ENCODE assay signal across 8 mouse cellular contexts in the genomic region with DNA sequence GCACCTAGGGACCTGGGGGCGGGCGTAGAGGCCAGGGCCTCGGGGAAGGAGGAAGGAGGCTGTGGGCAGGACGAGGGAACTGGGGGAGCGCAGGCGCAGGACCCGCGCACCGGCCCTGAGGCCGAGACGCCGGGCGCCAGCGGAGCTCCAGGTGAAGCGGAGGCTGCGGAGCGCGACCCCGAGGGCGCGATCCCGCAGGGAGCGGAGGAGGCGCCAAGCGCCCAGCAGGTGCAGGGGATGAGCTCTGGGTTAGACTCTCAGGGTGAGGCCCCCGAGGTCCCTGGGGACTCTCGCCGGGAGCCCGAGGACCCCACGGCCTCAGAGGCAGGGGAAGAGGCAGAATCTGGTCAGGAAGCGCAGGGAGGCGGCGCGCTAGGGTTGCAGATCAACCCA. TPM values are rescaled to one million over a fixed set of nuclear protein-coding genes. Genes with fewer than 3 reads are reported as not detected.
DNase-seq lines count a peak whose midpoint lies in the region; ATAC-seq and TF ChIP-seq lines count a peak whose summit lies in the region.

No protein-coding gene starts in this region.

- WGBS in heart, embryonic 11.5 days (ENCODE audit: insufficient replicate concordance) = under 1% methylated on average over 33 of the region's 34 CpGs
- WGBS in intestine, embryonic 14.5 days = under 1% methylated on average over 34 of the region's 34 CpGs
- 2% methylated on average over 34 of the region's 34 CpGs for WGBS in midbrain, embryonic 11.5 days

- no peak for TF ChIP-seq POLR2A in cortical plate, adult 2 months (IDR thresholded peaks at IDR 0.05; ENCODE audit: extremely low read depth, insufficient read depth, low read length)

- H3K4me2 ChIP-seq in heart, embryonic 11.5 days = peak overlapping the region; percentile 99
- peak overlapping the region; percentile 87 for H3K4me2 ChIP-seq in intestine, embryonic 14.5 days (ENCODE audit: low read length)
- H3K4me2 ChIP-seq in midbrain, embryonic 11.5 days = peak overlapping the region; percentile 85

- H3K36me3 ChIP-seq in heart, embryonic 11.5 days (ENCODE audit: control insufficient read depth, insufficient read depth, low read length) = no peaks in the 10 kb centered on the region
- no peaks in the 10 kb centered on the region for H3K36me3 ChIP-seq in intestine, embryonic 14.5 days (ENCODE audit: control insufficient read depth, insufficient read depth, low read length)
- no peaks in the 10 kb centered on the region for H3K36me3 ChIP-seq in midbrain, embryonic 11.5 days (ENCODE audit: control insufficient read depth, insufficient read depth, low read length)

- no peaks in the 10 kb centered on the region for H3K9me3 ChIP-seq in heart, embryonic 11.5 days (replicated peaks; ENCODE audit: control insufficient read depth, low read length)
- no peaks in the 10 kb centered on the region for H3K9me3 ChIP-seq in intestine, embryonic 14.5 days (ENCODE audit: control insufficient read depth, low read length)
- H3K9me3 ChIP-seq in midbrain, embryonic 11.5 days (ENCODE audit: control insufficient read depth, low read length) = no peaks in the 10 kb centered on the region

- DNase-seq in heart, postnatal 4 days = no peak
- DNase-seq in intestine, embryonic 14.5 days (ENCODE audit: low spot score) = peak; percentile 76
- DNase-seq in midbrain, embryonic 11.5 days (ENCODE audit: low spot score, missing footprints) = peak; percentile 95
- DNase-seq in spleen, postnatal 4 days (ENCODE audit: low spot score in 2 of 2) = no peak
- DNase-seq in gastrocnemius, adult 18-20 months (ENCODE audit: low spot score) = no peak

- no peak overlapping the region for H3K27ac ChIP-seq in heart, embryonic 11.5 days (ENCODE audit: low read depth, low read length)
- H3K27ac ChIP-seq in cortical plate, adult 2 months (ENCODE audit: insufficient read depth, low read length) = no peak overlapping the region
- H3K27ac ChIP-seq in intestine, embryonic 14.5 days (ENCODE audit: low read depth) = peak overlapping the region; percentile 64
- no peak overlapping the region for H3K27ac ChIP-seq in midbrain, embryonic 11.5 days (ENCODE audit: low read depth, low read length)

- no peak for TF ChIP-seq CTCF in cortical plate, adult 2 months (IDR thresholded peaks at IDR 0.05; ENCODE audit: extremely low read depth, insufficient read depth, low read length)

- H3K4me3 ChIP-seq in heart, embryonic 11.5 days (ENCODE audit: low read depth, low read length) = peak overlapping the region; percentile 59
- peak overlapping the region; percentile 35 for H3K4me3 ChIP-seq in cortical plate, adult 2 months (ENCODE audit: insufficient read depth, low read length)
- H3K4me3 ChIP-seq in intestine, embryonic 14.5 days (ENCODE audit: low read depth, low read length) = peak overlapping the region; percentile 44
- H3K4me3 ChIP-seq in midbrain, embryonic 11.5 days (ENCODE audit: low read depth, low read length) = peak overlapping the region; percentile 53

- ATAC-seq in heart, embryonic 11.5 days (replicated peaks; ENCODE audit: insufficient number of reproducible peaks, low FRiP score, low TSS enrichment) = no peak
- peak; percentile 65 for ATAC-seq in intestine, embryonic 14.5 days (replicated peaks; ENCODE audit: low FRiP score, low TSS enrichment, low read depth)
- ATAC-seq in midbrain, embryonic 11.5 days (ENCODE audit: low FRiP score) = 0 out of 2 replicates have a peak, but pooled peaks have one; percentile 24
- no peak for ATAC-seq in megakaryocyte-erythroid progenitor cell, adult 5-6 weeks (replicated peaks; ENCODE audit: low FRiP score, low TSS enrichment, poor library complexity, severe bottlenecking)

- peak overlapping the region; percentile 31 for H3K9ac ChIP-seq in heart, embryonic 11.5 days (ENCODE audit: low read depth, low read length)
- H3K9ac ChIP-seq in intestine, embryonic 14.5 days (ENCODE audit: low read length) = peak overlapping the region; percentile 50
- peak overlapping the region; percentile 54 for H3K9ac ChIP-seq in midbrain, embryonic 11.5 days (ENCODE audit: low read length)

- H3K4me1 ChIP-seq in heart, embryonic 11.5 days (ENCODE audit: control insufficient read depth, insufficient read depth, low read length) = peaks cover 16% of the 10 kb centered on the region
- no peaks in the 10 kb centered on the region for H3K4me1 ChIP-seq in cortical plate, adult 2 months (ENCODE audit: control insufficient read depth, insufficient read depth, low read length)
- peaks cover 9% of the 10 kb centered on the region for H3K4me1 ChIP-seq in intestine, embryonic 14.5 days (replicated peaks; ENCODE audit: control insufficient read depth, insufficient read depth, low read length)
- H3K4me1 ChIP-seq in midbrain, embryonic 11.5 days (ENCODE audit: control insufficient read depth, insufficient read depth, low read length) = peaks cover 7% of the 10 kb centered on the region; the same call in 1 of the 2 replicates

- peaks cover 45% of the 10 kb centered on the region for H3K27me3 ChIP-seq in heart, embryonic 11.5 days (ENCODE audit: control insufficient read depth, insufficient read depth, low read length)
- H3K27me3 ChIP-seq in intestine, embryonic 14.5 days (replicated peaks; ENCODE audit: control insufficient read depth, insufficient read depth, low read length) = peaks cover 33% of the 10 kb centered on the region
- peaks cover 30% of the 10 kb centered on the region for H3K27me3 ChIP-seq in midbrain, embryonic 11.5 days (ENCODE audit: control insufficient read depth, insufficient read depth, low read length)

RNA-seq across cellular contexts. Expression of gene Clic6, which starts 13.0 kb away (rescaled TPM):
- polyA plus RNA-seq in heart, embryonic 11.5 days (2014; fragmentation: Nextera tagmentation; extraction: Ambion mirVana) = 0.54 and 0.59 TPM in 2 replicates
- 1 to 10 TPM; 1.0 to 1.8 TPM for total RNA-seq in heart, postnatal 4 days (2021)
- 0.38 and 1.5 TPM in 2 replicates for polyA plus RNA-seq in cortical plate, adult 2 months (2012; rRNA removed)
- polyA plus RNA-seq in intestine, embryonic 14.5 days (2014; fragmentation: Nextera tagmentation; extraction: Ambion mirVana) = 26.7 and 29.9 TPM in 2 replicates
- 0.47 and 0.72 TPM in 2 replicates for polyA plus RNA-seq in midbrain, embryonic 11.5 days (2014; fragmentation: Nextera tagmentation; extraction: Ambion mirVana)
- total RNA-seq in gastrocnemius, adult 18-20 months (2021) = under 1 TPM in 1 of 2 experiments, not detected in 1; 0.14 TPM
- not detected in 2 replicates for total RNA-seq in megakaryocyte-erythroid progenitor cell, adult 5-6 weeks (2014; fragmentation: Nextera tagmentation)
- not detected in 2 replicates for total RNA-seq in megakaryocyte-erythroid progenitor cell, adult 5-6 weeks (2017)

RNA-seq across cellular contexts. Expression of gene Rcan1, which starts 27.9 kb away (rescaled TPM):
- 103 and 150 TPM in 2 replicates for polyA plus RNA-seq in heart, embryonic 11.5 days (2014; fragmentation: Nextera tagmentation; extraction: Ambion mirVana)
- total RNA-seq in heart, postnatal 4 days (2021) = 100 to 1,000 TPM; 117 to 127 TPM
- 50.0 and 50.9 TPM in 2 replicates for polyA plus RNA-seq in cortical plate, adult 2 months (2012; rRNA removed)
- 24.2 and 25.3 TPM in 2 replicates for polyA plus RNA-seq in intestine, embryonic 14.5 days (2014; fragmentation: Nextera tagmentation; extraction: Ambion mirVana)
- polyA plus RNA-seq in midbrain, embryonic 11.5 days (2014; fragmentation: Nextera tagmentation; extraction: Ambion mirVana) = 38.6 and 40.7 TPM in 2 replicates
- total RNA-seq in gastrocnemius, adult 18-20 months (2021) = 100 to 1,000 TPM in 1 of 2 experiments, 10 to 100 TPM in 1; 53.2 to 329 TPM
- total RNA-seq in megakaryocyte-erythroid progenitor cell, adult 5-6 weeks (2014; fragmentation: Nextera tagmentation) = 7.2 and 12.7 TPM in 2 replicates
- total RNA-seq in megakaryocyte-erythroid progenitor cell, adult 5-6 weeks (2017) = 7.9 and 10.9 TPM in 2 replicates

Comparison
In these comparisons a context has a peak if more than half of its experiments do, and no peak if none do; other contexts are left out.
1. ATAC-seq: peak in intestine, embryonic 14.5 days (single experiment) and midbrain, embryonic 11.5 days (single experiment); none in heart, embryonic 11.5 days (single experiment) and megakaryocyte-erythroid progenitor cell, adult 5-6 weeks (single experiment).
2. DNase-seq: peak in intestine, embryonic 14.5 days (single experiment) and midbrain, embryonic 11.5 days (single experiment); none in heart, postnatal 4 days (single experiment), spleen, postnatal 4 days (0 of 2) and gastrocnemius, adult 18-20 months (single experiment).
3. RNA of gene Clic6, which starts 13.0 kb away (polyA plus RNA-seq): 26.7 to 29.9 TPM in intestine, embryonic 14.5 days; 0.38 to 1.5 TPM in cortical plate, adult 2 months, 0.47 to 0.72 TPM in midbrain, embryonic 11.5 days and 0.54 to 0.59 TPM in heart, embryonic 11.5 days; every median in the first group is over 10 times any median in the second.
4. Peak in every context shown above with its lines, with median percentiles within 50 percentile points of each other: H3K4me2 ChIP-seq, H3K4me3 ChIP-seq and H3K9ac ChIP-seq.